Mouse (Mus musculus): ENCODE data around the gene Lsp1.

Lsp1 gene

DNA sequence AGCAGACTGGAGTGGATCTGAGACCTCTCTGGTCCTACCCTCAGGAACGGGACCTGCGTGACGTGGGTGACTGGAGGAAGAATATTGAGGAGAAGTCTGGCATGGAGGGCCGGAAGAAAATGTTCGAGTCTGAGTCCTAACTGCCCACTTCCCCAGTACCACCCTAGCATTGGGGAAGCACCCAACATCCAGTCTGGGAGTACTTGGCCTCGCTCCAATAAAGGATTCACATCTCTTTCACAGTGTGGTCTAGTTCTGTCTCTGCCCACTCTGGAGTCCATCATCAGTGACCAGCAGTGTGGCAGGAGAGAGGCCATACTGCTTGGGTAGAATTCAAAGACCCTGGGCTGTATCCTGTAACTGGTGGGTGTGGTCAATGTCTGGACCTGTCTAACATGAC, 16.4 kb upstream of the Lsp1 start:
- no peak for DNase-seq (ENCODE audit: low read depth, low spot score)

DNA sequence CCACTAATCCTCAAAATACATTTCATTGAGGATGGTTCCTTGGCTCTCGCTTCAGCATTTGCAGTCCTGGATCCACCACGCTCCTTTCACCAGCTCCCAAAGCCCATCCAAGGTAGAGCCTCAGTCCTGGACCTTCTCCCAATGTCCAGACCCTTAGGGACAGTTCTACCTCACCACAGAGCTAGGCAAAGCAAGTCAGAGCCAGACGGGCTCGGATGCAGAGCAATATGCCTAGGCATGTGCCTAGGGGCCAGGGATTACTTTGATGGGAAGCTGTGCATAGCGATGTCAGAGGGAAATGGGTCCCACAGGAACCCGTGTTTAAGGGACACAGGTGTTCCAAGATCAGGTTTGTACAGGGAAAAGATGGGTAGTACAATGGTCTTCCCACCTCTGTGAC, 15.3 kb upstream of the Lsp1 start:
- DNase-seq (ENCODE audit: low read depth, low spot score), result no peak

DNA sequence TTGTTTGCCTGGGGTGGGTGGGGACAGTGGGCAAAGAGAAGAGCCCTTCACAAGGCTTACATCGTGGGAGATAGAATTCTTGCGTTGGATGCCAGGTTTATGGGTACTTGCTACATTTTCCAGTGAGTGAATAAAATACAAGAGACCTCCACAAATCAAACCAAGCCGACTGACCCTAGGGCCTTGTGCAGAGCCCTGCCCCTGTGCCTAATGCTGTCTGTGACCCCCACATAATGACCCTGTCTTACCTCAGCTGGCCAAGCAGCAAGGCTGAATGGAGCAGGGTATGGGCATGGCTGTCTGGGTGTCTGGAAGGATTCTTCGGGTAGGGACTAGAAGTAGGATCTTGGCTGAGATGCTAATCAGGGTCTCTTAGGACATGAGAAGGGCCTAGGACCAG, 14.3 kb upstream of the Lsp1 start:
- no peak for DNase-seq (ENCODE audit: low read depth, low spot score)

DNA sequence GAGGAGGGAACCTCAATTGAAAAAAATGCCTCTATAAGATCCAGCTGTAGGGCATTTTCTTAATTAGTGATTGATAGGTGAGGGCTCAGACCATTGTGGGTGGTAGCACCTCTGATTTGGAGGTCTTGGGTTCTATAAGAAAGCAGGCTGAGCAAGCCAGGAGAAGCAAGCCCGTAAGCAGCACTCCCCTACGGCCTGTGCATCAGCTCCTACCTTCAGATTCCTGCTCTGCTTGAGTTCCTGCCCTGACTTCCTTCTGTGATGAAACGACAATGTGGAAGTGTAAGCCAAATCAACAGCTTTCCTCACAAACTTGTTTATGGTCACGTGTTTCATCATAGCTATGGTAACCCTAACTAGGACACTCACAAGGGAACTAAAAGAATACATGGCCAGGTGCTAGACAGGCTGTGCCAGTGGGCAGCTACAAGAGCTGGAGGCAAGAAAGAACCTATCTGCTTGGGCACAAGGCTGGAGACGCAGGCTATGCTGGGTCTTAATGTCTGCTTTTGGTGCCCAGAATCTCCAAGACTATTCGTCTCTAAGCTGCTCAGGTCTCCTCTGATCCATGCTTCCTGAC, 11.5 kb upstream of the Lsp1 start:
- no peak for DNase-seq (ENCODE audit: low read depth, low spot score)

DNA sequence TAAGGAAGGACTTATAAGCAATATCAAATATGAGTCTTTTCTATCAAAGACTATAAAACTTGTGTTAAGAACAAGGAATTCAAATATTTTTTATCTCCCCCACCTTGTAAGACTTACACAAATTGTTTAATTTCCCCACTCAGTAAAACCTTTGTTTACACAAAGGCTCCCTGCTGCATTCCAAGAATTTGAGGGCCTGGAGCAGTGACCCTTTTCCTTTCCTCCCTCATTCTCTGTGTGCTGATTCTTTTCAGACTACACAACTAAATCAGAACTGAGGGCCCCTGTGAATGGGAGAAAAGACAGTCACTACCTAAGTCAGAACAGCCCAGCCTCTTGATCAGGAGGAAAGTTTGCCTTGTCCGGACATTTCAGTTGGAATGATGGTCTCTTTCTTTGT, 5.9 kb upstream of the Lsp1 start:
- no peak for DNase-seq (ENCODE audit: low read depth, low spot score)

DNA sequence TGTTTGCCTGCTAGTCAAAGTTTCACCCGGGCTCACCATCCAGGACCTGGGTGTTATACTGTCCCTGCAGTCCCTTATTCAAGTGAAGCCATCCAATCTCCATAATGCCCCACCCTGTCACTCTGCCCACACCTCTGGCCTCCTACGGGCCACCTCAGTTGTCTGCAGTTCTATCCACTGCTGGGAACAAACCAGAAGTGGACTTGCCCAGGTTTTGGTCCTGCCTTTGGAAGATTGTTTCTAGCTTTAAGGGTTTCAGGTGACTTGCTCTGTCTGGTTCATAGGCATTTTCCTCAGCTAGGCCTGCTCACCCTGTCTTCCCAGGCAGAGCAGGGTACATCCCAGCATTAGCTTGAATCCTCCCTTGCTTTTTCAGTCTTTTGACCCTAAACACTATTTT, 5.4 kb upstream of the Lsp1 start:
- no peak for DNase-seq (ENCODE audit: low read depth, low spot score)

DNA sequence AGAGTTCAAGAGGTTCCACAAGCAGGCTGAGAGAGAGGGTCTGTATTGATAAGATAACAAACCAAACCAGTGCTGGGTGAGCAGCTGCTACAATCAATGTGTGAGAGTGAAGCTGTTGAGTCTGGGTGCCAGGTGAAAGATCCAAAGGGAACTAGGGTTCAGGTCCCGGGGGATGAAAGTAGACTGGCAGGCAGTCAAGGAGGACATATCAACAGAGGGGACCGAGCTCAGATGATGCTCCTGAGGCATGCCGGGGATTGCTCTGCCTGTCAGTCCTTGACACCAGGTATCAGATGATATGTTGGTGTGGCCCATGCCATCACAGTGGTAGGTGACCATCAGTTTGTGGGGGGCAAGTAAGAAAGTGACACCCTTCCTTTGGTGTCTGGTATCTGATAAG, 3.8 kb upstream of the Lsp1 start:
- DNase-seq (ENCODE audit: low read depth, low spot score), result no peak

DNA sequence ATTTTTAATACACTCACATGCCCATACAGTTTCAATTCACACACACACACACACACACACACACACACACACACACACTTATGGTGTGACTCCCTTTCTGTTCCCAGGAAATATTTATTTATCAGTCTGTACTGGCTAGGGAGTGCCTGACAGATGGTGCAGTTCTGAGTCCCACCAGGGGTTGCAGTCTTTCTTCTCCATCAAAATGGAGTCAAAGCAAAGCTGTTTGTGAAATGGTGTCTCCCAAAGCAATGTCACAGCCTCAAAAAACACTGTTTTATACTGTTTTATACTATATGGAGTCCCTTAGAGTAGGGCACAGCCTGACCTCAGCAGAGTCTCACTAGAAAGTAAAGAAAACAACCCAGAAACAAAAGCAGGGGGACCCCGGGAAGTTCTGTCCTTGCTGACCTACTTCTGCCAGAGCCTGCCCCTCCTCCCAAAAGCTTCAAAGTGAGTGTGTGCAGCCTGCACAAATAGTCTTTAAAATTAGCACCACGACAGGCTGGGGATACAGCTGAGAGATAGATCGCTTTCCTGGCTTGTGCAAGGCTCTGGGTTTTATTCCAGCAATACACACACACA, 3.3 kb upstream of the Lsp1 start:
- DNase-seq (ENCODE audit: low read depth, low spot score), result no peak

DNA sequence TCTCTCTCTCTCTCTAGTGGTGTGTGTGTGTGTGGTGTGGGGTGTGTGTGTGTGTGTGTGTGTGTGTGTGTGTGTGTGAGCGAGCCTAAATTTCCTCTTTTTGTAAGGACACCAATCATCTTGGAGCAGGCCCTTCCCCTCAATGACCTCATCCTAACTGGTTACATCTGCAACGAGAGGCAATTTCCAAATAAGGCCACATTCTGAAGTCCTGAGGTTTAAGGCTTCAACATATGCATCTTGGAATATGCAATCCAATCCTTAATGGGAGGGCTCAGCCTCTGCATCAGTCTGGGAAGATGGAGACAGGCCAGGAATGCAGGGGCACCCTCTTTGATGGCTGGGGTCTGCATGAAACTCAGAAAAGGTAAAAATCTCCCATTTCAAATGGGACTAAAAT, 2.6 kb upstream of the Lsp1 start:
- DNase-seq (ENCODE audit: low read depth, low spot score), result no peak

DNA sequence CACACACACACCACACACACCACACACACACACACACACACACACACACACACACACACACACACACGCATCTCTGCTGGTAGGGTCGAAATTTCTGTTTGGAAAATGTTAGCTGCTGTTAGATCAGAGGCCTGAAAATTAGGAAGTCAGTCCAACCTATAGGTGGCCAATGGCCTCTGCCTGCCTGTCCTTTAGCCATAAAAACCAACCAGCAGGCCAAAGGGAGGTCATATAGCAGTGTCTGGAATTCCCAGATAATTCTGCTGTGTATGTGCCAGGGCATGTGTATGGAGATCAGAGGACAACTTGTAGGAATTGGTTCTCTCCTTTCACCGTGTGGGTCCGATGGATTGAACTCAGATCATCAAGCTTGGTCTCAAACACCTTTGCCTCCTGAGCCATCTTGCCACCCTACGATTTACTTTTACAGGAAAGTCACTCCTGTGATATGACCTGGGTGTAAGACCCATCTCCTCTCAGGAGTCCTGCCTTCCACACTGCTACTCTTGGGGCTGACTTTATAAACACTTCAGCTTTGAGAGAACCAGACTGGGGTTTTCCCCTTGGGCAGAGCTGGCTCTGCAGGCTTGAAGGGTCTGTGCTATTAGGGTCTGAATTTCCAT, 1.8 kb upstream of the Lsp1 start:
- DNase-seq (ENCODE audit: low read depth, low spot score), result no peak

DNA sequence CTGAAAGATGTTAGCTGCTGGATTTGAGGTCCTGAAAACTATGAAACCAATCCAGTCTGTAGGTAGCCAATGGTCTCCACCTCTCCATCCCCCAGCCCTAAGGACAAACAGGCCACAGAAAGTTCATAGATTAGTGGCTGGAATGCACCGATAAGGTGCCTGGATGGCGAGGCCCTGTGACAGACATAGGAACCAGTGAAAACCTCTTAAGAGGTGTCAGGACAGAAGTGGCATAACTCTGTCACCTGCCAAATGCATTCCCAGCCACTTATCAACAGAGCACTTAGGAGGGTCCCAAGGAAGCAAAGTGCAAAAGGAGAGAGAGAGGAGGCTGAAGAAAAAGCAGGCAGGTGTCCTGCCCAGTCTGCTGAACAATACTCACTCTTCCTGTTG, 1.3 kb upstream of the Lsp1 start:
- no peak for DNase-seq (ENCODE audit: low read depth, low spot score)

DNA sequence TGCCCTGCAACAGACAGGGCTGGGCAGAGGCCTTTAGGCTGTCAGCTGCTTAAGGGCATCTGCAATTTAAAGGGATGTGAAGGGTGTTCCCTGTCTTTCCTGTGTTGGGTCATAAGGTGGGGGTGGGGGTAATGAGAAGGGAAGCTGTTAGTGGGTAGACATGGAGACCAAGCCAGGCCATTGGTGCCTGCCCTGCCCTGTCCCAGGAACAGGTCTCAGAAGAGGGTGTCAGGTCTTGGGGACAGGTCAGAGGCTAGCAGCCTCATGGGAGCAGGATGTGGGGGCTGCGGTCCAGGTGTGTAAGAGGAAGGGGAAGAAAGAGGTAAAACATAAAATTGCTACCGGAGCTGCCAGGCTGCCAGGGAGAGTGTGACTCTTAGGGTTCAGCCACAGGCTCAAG, 837 bp downstream of the Lsp1 start:
- no peak for DNase-seq (ENCODE audit: low read depth, low spot score)

DNA sequence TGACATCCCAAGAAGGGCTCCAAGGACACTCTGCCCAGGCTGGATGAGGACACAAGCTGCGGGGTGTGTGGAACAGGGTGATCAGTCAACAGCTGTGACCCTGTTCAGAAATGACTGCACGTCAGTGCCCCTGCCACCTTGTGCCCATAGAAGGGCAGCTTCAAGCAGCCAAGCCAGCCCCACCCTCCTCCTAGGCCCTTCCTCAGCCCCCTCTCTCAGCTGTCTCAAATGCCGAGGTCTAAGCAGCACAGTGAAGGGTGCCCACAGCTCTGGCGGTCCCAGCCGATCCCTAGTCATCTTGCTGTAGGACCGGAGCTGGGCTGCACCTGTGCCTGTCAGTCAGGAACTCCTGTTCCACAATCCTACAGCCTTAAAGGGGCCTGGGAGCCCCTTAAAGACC, 1.6 kb downstream of the Lsp1 start:
- DNase-seq (ENCODE audit: low read depth, low spot score), result no peak

DNA sequence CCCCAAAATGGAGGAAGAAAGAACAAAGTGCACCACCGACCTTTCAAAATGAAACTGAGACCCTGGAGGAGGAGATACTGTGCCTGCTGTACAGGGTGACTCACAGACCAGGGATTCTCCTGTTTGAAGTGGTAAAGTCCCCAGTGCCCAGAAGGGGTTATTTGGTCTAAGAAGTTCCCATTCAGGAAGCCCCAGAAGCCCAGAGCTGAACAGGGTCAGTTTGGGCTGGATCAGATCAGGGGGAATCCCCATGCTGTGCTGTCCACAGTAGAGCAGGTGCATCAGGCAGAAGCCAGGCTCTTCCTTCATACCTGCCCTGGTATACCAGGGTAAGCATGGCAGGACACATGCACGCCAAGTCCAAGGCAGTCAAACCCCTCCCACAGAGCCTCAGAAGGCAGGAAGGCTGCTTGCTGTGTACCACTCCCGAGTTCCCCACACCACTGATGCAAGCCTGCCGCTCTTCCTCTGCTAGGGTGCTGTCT, 2.0 kb downstream of the Lsp1 start:
- no peak for DNase-seq (ENCODE audit: low read depth, low spot score)

DNA sequence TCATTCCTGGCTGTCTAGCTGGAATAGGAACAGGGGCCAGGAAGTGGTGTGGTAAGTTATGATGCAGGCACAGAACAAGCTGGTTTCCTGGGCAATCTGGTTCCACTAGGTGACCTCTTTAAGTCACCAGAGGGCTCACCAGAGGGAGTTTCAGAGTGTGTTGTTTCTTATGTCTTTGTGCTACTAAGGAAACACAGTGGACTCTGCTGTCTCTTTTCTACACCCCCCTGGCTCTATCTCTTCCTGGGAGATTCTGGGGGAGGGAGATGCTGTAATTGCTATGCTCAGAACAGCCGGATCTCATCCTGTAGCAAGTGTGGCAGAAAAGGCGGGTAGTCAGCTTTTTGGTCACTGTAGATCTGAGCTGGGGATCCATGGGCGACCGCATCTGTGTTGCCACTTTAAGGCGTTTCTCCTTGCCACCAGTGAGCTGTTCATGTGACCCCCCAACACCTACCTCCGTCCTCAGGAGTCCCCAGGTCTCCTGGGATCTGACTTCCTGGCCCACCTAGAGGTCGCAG, 9.6 kb downstream of the Lsp1 start:
- no peak for DNase-seq (ENCODE audit: low read depth, low spot score)

DNA sequence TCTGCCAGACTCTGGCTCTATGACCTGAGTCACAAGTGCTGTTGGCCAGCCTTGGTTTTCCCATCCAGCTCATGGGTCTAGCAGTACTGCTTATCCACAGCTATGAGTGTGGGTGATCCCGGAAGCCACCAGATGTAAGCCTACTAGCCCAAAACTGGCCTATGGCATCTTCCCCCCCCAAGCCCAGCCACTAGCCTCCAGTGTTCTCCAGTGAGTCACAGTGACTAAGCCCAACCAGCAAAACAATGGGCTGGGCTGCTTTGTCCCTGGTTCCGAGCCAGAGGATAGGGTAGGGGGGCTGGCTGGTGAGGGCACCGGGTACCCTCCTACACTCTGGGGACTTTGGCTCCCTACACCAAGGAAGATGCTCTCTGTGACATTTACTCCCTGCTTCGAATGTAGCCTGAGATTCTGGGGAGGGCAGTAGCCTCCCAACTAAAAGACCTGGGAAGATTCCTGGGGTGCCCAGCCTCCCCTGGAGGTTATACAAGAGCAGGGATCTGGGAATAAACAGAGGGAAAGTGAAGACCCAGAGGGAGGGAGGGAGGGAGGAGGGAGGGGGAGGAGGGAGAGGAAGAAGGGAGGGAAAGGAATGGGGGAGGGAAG, 10.3 kb downstream of the Lsp1 start:
- peak; percentile 46 for DNase-seq (ENCODE audit: low read depth, low spot score)

DNA sequence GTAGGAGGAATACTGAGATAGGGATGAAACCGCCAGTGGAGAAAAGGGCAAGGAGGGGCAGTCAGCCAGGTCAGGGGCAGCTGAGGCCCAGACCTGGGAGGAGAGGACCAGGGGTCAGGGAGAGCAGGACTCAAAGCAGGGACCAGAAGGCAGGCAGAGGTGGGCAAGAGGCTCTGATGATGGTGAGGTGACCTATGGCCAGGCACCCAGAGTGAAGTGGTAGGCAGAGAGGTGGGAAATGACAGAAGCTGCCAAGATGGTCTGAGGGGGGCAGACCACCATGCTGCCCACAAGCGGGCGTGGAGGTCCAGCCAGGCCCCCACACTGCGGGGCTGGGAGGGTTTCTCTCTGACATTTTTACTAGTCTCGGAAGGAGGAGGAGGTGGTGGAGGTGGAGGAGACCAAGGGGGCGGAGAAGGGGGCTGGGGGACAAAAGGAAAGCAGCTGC, 10.8 kb downstream of the Lsp1 start:
- no peak for DNase-seq (ENCODE audit: low read depth, low spot score)

DNA sequence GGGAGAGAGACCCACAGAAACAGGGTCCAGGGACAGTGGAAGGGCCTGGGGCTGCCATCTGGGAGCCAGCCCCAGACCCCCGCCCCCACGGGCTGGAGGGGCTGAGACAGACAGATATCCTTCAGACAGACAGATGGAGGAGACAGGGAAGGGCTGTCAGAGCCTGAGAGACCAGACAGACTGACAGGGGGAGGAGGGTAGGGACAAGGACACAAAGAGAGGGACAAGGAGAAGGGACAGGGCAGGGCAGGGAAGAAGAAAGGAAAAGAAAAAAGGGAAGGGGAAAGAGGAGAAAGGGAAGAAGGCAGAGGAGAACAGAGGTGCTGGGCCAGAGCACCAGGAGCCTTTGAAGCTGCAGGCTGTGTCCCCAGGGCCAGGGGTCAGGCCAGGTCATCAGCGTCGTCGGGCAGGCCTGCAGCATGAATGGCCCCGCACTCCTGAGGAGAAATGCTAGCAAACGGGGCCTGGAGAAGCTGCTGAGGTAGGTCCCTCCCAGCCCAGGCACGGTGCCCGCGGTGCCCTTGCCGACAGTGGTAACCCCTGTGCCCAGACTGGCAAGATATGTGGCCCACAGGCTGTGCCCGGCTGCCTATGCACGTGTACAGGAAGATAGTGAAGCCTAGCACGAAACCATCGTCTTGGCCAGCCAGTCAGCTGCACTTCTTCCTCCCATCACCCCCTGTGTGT, 11.4 kb downstream of the Lsp1 start:
- no peak for DNase-seq (ENCODE audit: low read depth, low spot score)

DNA sequence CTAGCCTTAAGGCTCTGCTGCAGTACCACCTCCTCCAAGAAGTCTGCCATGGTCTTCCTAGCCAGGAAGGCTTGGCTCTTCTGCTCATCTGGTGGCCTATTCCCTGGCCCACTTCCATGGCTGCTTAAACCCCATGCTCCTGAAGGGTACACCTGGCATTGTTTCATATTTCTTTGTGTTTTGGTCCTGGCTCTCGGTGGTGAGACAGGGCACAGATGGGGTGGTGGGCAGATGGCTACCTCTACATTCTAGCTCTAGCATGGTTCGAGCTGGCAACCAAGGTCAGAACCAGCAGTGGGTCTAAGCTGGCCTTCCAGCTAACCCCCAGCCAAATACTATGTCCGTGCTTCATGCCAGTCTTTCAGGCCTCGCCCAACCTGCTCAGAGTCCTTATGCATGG, 12.3 kb downstream of the Lsp1 start:
- no peak for DNase-seq (ENCODE audit: low read depth, low spot score)

DNA sequence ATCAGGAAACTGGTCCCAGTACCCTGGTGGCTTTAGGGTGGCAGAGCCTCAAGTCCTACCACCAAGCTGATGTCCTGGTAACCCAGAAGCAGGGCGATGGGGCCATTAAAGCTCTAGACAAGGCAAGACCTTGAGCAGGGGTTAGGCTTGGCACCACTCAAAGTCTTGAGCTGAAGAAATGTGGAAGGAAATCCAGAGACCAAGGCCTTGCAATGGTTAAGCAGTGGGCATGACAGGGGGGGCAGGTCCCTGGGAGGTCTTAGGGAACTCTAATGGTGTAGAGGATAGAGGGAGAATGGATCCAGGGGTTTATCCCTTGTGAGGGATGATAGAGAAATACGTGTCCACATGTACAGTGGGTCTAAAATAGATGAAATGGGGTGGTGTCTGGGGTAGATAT, 12.9 kb downstream of the Lsp1 start:
- no peak for DNase-seq (ENCODE audit: low read depth, low spot score)

DNA sequence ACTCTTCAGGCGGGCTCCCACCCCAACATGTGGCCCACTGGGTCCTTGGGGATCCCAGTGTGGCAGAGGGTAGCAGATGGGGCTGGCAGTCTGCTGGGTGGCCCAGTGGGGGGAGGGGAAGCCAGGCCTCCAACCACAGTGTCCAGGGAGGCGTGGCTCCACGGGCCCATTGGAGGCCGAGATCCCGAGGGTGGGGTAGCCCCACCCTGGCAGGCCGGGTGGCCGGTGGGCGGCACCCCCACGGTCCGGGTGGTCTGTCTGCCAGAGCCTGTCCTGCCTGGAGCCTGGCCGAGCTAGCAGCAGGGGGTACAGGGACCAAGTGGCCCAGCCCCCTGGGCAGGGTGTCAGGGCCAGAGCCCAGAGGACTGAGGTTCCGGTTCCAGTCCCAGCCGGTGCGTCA, 14.2 kb downstream of the Lsp1 start:
- DNase-seq (ENCODE audit: low read depth, low spot score), result no peak

DNA sequence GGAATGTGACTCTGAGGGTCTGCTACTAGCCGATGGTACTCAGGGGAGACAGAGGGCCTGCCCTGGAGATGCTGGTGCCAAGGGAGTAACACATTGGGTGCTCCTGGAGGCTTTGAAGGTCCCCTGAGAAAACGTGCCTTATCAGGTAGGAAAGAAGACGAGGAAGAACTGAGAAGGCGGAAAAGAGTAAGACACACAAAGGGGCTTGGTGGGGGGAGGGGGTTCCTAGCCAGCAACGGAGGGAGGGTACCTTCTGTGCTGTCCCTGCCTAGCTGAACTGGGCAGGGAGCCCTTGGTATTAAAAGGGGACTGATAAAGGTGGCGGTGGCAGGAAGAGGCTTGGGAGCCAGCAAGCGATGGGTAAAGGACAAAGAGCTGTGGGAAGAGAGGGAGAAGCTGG, 15.0 kb downstream of the Lsp1 start:
- DNase-seq (ENCODE audit: low read depth, low spot score), result no peak

Measured in ZHBTc4 (cell line).